ENCODE assay signal across 15 mouse cellular contexts in the genomic region with DNA sequence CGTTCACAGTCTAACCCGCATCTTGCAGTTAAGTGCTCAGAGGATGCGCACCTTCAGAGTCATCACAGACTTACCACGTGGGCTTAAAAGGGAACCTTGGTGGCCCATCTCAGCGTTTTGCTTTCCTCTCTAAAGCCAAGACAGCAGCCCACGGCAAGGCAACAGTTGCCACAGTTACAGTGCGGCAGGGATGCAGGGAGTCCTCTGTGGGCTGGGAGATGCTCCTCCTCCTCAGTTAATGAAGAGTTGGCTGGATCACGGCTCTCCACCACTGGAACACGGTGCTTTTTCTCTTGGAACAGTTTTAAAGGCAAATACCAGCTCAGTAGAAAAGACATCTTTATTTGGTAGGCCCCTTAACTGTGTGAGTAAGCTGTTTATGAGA. TPM values are rescaled to one million over a fixed set of nuclear protein-coding genes. Genes with fewer than 3 reads are reported as not detected.
DNase-seq lines count a peak whose midpoint lies in the region; ATAC-seq lines count a peak whose summit lies in the region.
"Had no signal": no experiment of that assay in that cellular context is flagged by ENCODE, and none has a peak within 500 bp of the region (broad histone marks: within the 10 kb centered on the region; RNA-seq: fewer than 3 reads in every experiment).

No protein-coding gene starts in this region.

- DNase-seq in forebrain, embryonic 11.5 days (ENCODE audit: low spot score) = no peak
- DNase-seq in testis, postnatal 10 days (ENCODE audit: low spot score) = peak; percentile 43
- DNase-seq in testis, postnatal 14 days (ENCODE audit: low spot score) = no peak
- no peak for DNase-seq in thymus, postnatal 4 days
- DNase-seq in embryonic facial prominence, embryonic 10.5 days (ENCODE audit: low spot score) = no peak
- DNase-seq in neural tube, embryonic 10.5 days (ENCODE audit: extremely low spot score, low spot score) = no peak
- DNase-seq: adrenal gland, postnatal 10 days; cerebellum, adult 8-10 months; heart, postnatal 4 days had no signal

- no peak overlapping the region for H3K4me2 ChIP-seq in forebrain, embryonic 15.5 days (replicated peaks)
- no peak overlapping the region for H3K4me2 ChIP-seq in forebrain, embryonic 11.5 days (ENCODE audit: low read depth, low read length, severe bottlenecking)
- peak overlapping the region; percentile 93 for H3K4me2 ChIP-seq in liver, embryonic 12.5 days
- H3K4me2 ChIP-seq: embryonic facial prominence, embryonic 13.5 days; limb, embryonic 13.5 days had no signal

- no peaks in the 10 kb centered on the region for H3K36me3 ChIP-seq in forebrain, embryonic 15.5 days
- no peaks in the 10 kb centered on the region for H3K36me3 ChIP-seq in forebrain, embryonic 11.5 days (ENCODE audit: control insufficient read depth, insufficient read depth, low read length)
- peaks cover 28% of the 10 kb centered on the region for H3K36me3 ChIP-seq in liver, embryonic 12.5 days
- H3K36me3 ChIP-seq in embryonic facial prominence, embryonic 10.5 days (replicated peaks) = peaks cover 9% of the 10 kb centered on the region; the same call in 1 of the 2 replicates
- H3K36me3 ChIP-seq: embryonic facial prominence, embryonic 13.5 days; limb, embryonic 13.5 days had no signal

- H3K27me3 ChIP-seq in forebrain, embryonic 15.5 days = no peaks in the 10 kb centered on the region
- no peaks in the 10 kb centered on the region for H3K27me3 ChIP-seq in forebrain, embryonic 11.5 days (ENCODE audit: control insufficient read depth, insufficient read depth, low read length)
- no peaks in the 10 kb centered on the region for H3K27me3 ChIP-seq in liver, embryonic 12.5 days (replicated peaks)
- no peaks in the 10 kb centered on the region for H3K27me3 ChIP-seq in embryonic facial prominence, embryonic 10.5 days (replicated peaks; ENCODE audit: low read depth, poor library complexity, severe bottlenecking)
- H3K27me3 ChIP-seq: embryonic facial prominence, embryonic 13.5 days; limb, embryonic 13.5 days; Patski had no signal

- H3K4me1 ChIP-seq in forebrain, embryonic 15.5 days = peaks cover 30% of the 10 kb centered on the region
- H3K4me1 ChIP-seq in forebrain, embryonic 11.5 days (replicated peaks; ENCODE audit: control insufficient read depth, insufficient read depth, low read length) = peaks cover 4% of the 10 kb centered on the region; the same call in 1 of the 2 replicates
- peaks cover 86% of the 10 kb centered on the region for H3K4me1 ChIP-seq in liver, embryonic 12.5 days
- H3K4me1 ChIP-seq in embryonic facial prominence, embryonic 10.5 days = peaks cover 32% of the 10 kb centered on the region

- H3K9ac ChIP-seq in forebrain, embryonic 15.5 days (replicated peaks) = no peak overlapping the region
- no peak overlapping the region for H3K9ac ChIP-seq in forebrain, embryonic 11.5 days (ENCODE audit: low read length)
- peak overlapping the region; percentile 100 for H3K9ac ChIP-seq in liver, embryonic 12.5 days
- H3K9ac ChIP-seq: embryonic facial prominence, embryonic 13.5 days; limb, embryonic 13.5 days had no signal

- 71% methylated on average over 9 of the region's 9 CpGs for WGBS in forebrain, embryonic 15.5 days
- 90% methylated on average over 9 of the region's 9 CpGs for WGBS in forebrain, embryonic 11.5 days
- 75% methylated on average over 9 of the region's 9 CpGs for WGBS in liver, embryonic 12.5 days (ENCODE audit: insufficient replicate concordance)
- WGBS in embryonic facial prominence, embryonic 10.5 days = 88% methylated on average over 9 of the region's 9 CpGs

- no peak for ATAC-seq in forebrain, embryonic 15.5 days (replicated peaks)
- ATAC-seq in forebrain, embryonic 11.5 days (replicated peaks; ENCODE audit: low FRiP score) = no peak
- ATAC-seq in liver, embryonic 12.5 days = no peak
- ATAC-seq: intestine, postnatal 0 days; Patski had no signal

- no peaks in the 10 kb centered on the region for H3K9me3 ChIP-seq in forebrain, embryonic 15.5 days
- H3K9me3 ChIP-seq in forebrain, embryonic 11.5 days (ENCODE audit: control insufficient read depth, low read length) = no peaks in the 10 kb centered on the region
- H3K9me3 ChIP-seq in liver, embryonic 12.5 days (replicated peaks) = no peaks in the 10 kb centered on the region
- H3K9me3 ChIP-seq in embryonic facial prominence, embryonic 10.5 days = 0 out of 2 replicates have a peak, but pooled peaks cover 3% of the 10 kb centered on the region
- H3K9me3 ChIP-seq: embryonic facial prominence, embryonic 13.5 days; limb, embryonic 13.5 days had no signal

- H3K27ac ChIP-seq in forebrain, embryonic 15.5 days (replicated peaks) = peak overlapping the region; percentile 20
- H3K27ac ChIP-seq in forebrain, embryonic 11.5 days (ENCODE audit: low read depth, low read length) = no peak overlapping the region
- H3K27ac ChIP-seq in liver, embryonic 12.5 days = peak overlapping the region; percentile 98
- no peak overlapping the region for H3K27ac ChIP-seq in embryonic facial prominence, embryonic 10.5 days (replicated peaks)
- H3K27ac ChIP-seq: embryonic facial prominence, embryonic 13.5 days; limb, embryonic 13.5 days had no signal

- no peak overlapping the region for H3K4me3 ChIP-seq in forebrain, embryonic 15.5 days
- no peak overlapping the region for H3K4me3 ChIP-seq in forebrain, embryonic 11.5 days (ENCODE audit: low read depth, low read length)
- H3K4me3 ChIP-seq in liver, embryonic 12.5 days = peak overlapping the region; percentile 26
- no peak overlapping the region for H3K4me3 ChIP-seq in embryonic facial prominence, embryonic 10.5 days
- H3K4me3 ChIP-seq: embryonic facial prominence, embryonic 13.5 days; limb, embryonic 13.5 days had no signal

RNA-seq across cellular contexts. Expression of gene Noct, which starts 4.6 kb away (rescaled TPM):
- 22.5 and 24.5 TPM in 2 replicates for polyA plus RNA-seq in forebrain, embryonic 15.5 days (2015; fragmentation: Nextera tagmentation; extraction: Ambion mirVana)
- 14.7 and 15.2 TPM in 2 replicates for polyA plus RNA-seq in forebrain, embryonic 11.5 days (2014; fragmentation: Nextera tagmentation; extraction: Ambion mirVana)
- polyA plus RNA-seq in liver, embryonic 12.5 days (2016; fragmentation: Nextera tagmentation; extraction: Ambion mirVana) = 39.8 and 41.1 TPM in 2 replicates
- polyA plus RNA-seq in embryonic facial prominence, embryonic 10.5 days (2016; fragmentation: Nextera tagmentation; extraction: Ambion mirVana) = 9.6 and 10.1 TPM in 2 replicates

Comparison
In these comparisons a context has a peak if more than half of its experiments do, and no peak if none do; other contexts are left out.
1. H3K27ac ChIP-seq: peak in forebrain, embryonic 15.5 days (single experiment) and liver, embryonic 12.5 days (single experiment); none in forebrain, embryonic 11.5 days (single experiment) and embryonic facial prominence, embryonic 10.5 days (single experiment).